Mouse (Mus musculus): ENCODE measurements around the gene Prkd2.

Gene Prkd2

GRCm38 (mm10) chr7:16859902-16860651, 17.4 kb downstream of the Prkd2 start:
- peak; percentile 84 for DNase-seq (ENCODE audit: low spot score)

DNA sequence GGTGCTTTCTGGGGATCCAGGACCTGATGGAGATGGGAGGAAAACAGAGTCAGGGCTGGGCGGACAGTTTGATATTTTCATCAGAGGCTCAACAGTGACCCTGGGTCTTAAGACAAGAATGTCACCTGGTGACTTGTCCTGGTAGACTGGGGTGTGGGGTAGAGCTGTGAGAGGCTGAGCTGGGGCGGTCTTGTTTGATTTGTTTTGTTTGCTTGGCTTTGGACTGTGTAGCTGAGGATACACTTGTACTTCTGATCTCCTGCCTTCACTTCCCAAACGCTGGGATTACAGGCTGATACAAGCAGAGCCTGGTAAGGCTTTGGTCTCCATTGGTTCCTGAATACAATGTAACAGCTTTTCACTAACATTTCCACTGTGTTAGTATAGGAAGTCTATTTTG, 24.8 kb downstream of the Prkd2 start:
- no peak for DNase-seq (ENCODE audit: low spot score)

- DNase-seq (ENCODE audit: low spot score), result peak; percentile 86
These were observed 26.8 kb downstream of the Prkd2 start for GRCm38 (mm10) chr7:16869497-16869896.

DNA sequence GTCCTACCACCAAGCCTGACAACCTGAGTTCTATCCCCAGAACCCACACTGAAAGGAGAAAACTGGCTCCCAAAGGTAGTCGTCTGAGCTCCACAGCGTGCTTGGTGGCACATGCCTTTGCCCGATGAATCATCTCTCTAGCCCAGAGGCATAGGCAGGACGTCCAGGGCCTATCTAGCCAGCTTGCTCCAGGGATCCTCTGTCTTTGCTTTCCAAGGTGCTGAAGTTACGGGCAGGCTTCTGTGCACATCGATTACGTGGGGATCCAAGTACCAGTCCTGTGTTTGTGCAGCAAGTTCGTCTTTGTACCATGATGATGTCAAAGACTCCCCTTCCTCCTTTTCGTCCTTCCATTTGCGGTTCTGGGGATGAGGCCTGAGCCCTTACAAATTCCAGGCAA, 28.9 kb downstream of the Prkd2 start:
- DNase-seq (ENCODE audit: low spot score), result no peak

DNA sequence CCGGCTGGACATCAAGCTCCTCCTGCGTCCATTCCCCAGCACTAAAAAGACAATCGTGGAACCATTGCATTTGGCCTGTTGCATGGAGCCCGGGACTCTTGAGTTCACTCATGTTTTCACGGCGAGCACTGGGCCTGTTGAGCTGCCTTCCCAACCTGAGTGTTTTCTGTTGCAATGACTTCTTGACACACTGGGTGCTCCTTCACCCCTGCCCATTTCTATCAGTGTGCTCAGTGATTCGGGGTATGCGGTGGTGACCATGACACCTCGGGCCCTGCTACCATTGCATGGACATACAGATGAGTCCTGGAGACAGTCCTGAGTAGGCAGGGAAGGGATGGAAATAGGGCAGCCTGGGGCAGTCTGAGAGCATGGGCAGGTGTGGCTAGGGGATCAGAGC, 29.8 kb downstream of the Prkd2 start:
- no peak for DNase-seq (ENCODE audit: low spot score)

- DNase-seq (ENCODE audit: low spot score), result no peak
These were observed 30.7 kb downstream of the Prkd2 start for GRCm38 (mm10) chr7:16873392-16873791.

GRCm38 (mm10) chr7:16874190-16874589, 31.5 kb downstream of the Prkd2 start:
- peak; percentile 89 for DNase-seq (ENCODE audit: low spot score)

DNA sequence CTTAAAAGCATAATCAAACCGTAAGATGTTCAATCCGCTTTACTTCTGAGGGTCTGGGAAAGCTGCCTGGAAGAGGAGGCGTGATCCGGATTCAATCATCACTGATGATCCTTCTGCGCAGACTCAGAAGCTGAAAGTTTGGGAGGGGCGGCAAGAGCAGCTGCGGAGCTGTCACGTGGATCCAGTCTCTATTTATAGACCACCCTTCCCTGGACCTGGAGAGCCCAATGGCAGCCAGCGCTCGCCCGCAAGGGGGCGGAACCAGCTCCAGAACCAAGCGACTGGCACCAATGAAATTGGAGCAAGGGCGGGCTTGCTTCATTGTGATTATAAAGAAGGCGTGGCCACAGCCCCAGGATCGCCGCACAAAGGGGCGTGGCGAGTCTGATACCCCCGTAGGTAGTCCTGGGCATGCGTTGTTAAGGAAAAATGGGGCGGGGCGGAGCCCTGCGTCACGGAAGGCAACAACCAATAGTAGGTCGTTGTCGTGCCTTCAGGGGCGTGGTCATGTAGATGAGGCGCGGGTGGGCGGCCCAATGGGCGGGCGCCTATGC, 32.1 kb downstream of the Prkd2 start:
- peak; percentile 100 for DNase-seq (ENCODE audit: low spot score)

- DNase-seq (ENCODE audit: low spot score), result no peak
These were observed 32.4 kb downstream of the Prkd2 start, which contains the start of gene Dact3 for GRCm38 (mm10) chr7:16875310-16875325. Dact3 (plus strand) TSS chr7:16875317.

- no peak for DNase-seq (ENCODE audit: low spot score)
These were observed 32.6 kb downstream of the Prkd2 start for GRCm38 (mm10) chr7:16875326-16875725.

GRCm38 (mm10) chr7:16876006-16876405, 33.3 kb downstream of the Prkd2 start:
- no peak for DNase-seq (ENCODE audit: low spot score)

DNA sequence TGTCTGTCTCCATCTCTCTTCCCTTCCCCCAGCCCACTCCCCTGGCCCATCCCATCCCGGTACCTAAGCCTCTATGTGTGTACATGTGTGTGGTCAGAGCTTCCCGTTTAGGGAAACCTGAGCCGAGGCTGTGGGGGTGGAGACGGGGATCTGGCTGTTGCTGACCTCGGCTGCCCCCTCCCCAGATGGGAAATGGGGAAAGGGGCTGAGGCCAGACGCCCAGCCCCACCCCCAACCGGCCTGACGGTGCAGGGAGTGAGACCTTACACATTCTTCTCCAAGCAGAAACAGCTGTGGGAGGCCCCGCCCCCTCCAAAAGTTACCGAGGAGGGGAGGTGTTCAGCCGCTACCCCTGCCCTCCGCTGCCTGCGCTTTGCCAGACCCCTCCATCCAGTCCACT, 33.9 kb downstream of the Prkd2 start:
- DNase-seq (ENCODE audit: low spot score), result peak; percentile 94

GRCm38 (mm10) chr7:16877717-16878116, 35.0 kb downstream of the Prkd2 start:
- no peak for DNase-seq (ENCODE audit: low spot score)

GRCm38 (mm10) chr7:16879796-16880547, 37.3 kb downstream of the Prkd2 start:
- DNase-seq (ENCODE audit: low spot score), result peak; percentile 95

- no peak for DNase-seq (ENCODE audit: low spot score)
These were observed 37.9 kb downstream of the Prkd2 start for GRCm38 (mm10) chr7:16880615-16881014.

DNA sequence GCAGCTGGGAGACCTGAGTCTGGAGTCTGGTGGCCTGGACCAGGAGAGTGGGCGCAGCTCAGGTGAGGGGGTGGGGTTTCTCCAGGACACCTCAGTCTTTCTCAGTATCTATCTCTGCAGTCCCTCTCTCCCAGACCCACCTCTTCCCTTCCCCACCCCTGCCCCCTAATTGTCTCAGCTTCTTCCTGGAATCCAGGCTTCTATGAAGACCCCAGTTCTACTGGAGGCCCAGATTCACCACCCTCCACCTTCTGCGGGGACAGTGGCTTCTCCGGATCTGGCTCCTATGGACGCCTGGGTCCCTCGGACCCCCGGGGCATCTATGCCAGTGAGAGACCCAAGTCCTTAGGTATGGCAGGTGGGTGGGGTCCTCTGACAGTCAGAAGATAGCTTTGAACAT, 40.5 kb downstream of the Prkd2 start:
- DNase-seq (ENCODE audit: low spot score), result no peak

DNA sequence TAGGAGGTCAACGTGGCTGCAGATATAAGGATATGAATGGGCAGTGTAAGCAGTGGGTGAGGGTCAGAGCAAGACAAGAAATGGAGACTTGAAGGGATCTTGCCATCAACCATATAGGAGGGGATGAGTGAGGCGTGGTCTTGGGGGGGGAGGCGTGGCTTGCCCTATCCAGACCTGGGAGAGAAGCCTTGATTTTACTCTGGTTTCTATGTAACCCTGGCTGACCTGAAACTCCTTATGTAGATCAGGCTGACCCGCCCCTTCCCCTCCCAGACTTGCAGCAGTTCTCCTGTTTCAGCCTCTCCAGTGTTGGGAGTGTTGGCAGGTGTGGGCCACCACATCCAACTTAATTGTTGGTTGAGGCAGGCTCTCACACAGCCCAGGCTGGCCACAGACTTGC, 41.6 kb downstream of the Prkd2 start:
- DNase-seq (ENCODE audit: low spot score), result no peak

DNA sequence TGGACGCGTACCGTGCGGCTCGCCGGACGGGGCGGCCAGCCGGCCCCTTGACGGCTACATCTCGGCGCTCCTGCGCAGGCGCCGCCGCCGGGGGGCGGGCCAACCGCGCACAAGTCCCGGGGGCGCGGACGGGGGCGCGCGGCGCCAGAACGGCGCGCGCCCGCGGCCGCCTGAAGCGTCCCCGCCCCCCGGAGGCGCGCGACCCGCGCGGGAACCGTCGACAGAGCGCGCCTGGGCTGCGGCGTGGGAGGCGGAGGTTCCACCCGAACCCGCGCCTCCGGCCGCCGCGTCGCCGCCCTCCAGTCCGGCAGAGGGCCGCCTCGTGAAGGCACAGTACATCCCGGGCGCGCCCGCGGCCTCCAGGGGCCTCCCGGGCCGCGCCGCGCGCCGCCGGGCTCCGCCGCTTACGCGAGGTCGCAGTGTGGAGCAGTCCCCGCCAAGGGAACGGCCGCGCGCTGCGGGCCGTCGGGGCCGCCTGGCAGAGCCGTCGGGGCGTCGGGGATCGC, 42.6 kb downstream of the Prkd2 start:
- no peak for DNase-seq (ENCODE audit: low spot score)

GRCm38 (mm10) chr7:16885905-16886304, 43.2 kb downstream of the Prkd2 start:
- no peak for DNase-seq (ENCODE audit: low spot score)

- DNase-seq (ENCODE audit: low spot score), result peak; percentile 41
These were observed 47.8 kb downstream of the Prkd2 start for GRCm38 (mm10) chr7:16890536-16890935.

- DNase-seq (ENCODE audit: low spot score), result peak; percentile 90
These were observed 48.2 kb downstream of the Prkd2 start for GRCm38 (mm10) chr7:16890944-16891343.

GRCm38 (mm10) chr7:16891641-16892351, 49.1 kb downstream of the Prkd2 start, which contains the start of gene Gng8:
Gng8 (plus strand) TSS chr7:16891786.
- DNase-seq (ENCODE audit: low spot score), result peak; percentile 95

GRCm38 (mm10) chr7:16892352-16892730, 49.6 kb downstream of the Prkd2 start:
- DNase-seq (ENCODE audit: low spot score), result no peak
